Mouse (Mus musculus) layer of hippocampus, adult 2 months (tissue): ENCODE measurements around the gene Il17d. TPM values are rescaled to one million over a fixed set of nuclear protein-coding genes. Genes with fewer than 3 reads are reported as not detected.

Experiments used
- DNase-seq, 2 experiments: peaks; one replicate each; pipeline ENCODE4 v3.0.0; 2022; ENCODE audit warnings: low spot score in 2 of 2
- H3K27ac ChIP-seq: fragments of 200-600 bp; 2 replicates; pipeline ENCODE4 v1.8.1; 2022
- H3K4me3 ChIP-seq: fragments of 200-600 bp; 2 replicates; pipeline ENCODE4 v1.8.1; 2022; ENCODE audit warnings: mild to moderate bottlenecking
- CTCF ChIP-seq: fragments of 200-600 bp; conservative IDR thresholded peaks from 2 replicates; pipeline ENCODE4 v1.8.1; 2022; ENCODE audit warnings: antibody characterized with exemption, mild to moderate bottlenecking, moderate library complexity
- total RNA-seq, 2 experiments: library from RNA; stranded (reverse); gene quantifications; 2 replicates each; pipeline ENCODE4 v1.2.3; 2021

Gene Il17d
- total RNA-seq, 2 experiments from 2014 or later, result 11.2 to 12.3 TPM

DNA sequence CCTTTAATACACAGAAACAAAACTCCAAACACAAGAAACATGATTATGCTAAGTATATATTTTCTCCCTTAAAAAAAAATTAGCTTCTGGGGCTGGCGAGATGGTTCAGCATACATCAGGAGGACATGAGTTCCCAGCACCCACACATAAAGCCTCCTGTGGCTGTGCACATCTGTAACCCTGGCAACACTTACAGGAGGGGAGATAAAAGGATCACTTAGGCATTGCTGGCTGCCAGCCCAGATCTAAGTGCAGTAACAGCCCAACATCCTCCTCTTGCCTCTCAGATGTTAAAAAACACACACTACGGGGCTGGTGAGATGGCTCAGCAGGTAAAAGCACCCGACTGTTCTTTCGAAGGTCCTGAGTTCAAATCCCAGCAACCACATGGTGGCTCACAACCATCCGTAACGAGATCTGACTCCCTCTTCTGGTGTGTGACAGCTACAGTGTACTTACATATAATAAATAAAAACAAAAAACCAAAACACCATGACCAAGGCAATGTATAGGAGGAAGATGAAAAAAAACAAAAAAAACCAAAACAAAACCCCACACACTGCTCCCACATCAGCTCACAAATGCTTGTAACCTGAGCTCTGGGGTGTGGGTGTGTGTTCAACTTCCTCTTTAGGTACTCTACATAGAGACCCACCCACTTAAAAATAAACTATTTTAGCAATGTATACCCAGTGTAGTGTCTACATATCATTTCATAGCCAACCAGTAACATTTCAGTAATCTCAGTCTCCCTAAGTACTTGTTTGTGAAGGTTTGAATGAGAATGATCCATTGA is 50.4 kb downstream of the Il17d start:
- DNase-seq, result no peak
- Histone ChIP-seq H3K4me3 (no peak overlapping the region), H3K27ac (no peak overlapping the region)
- TF ChIP-seq CTCF, result no peak

DNA sequence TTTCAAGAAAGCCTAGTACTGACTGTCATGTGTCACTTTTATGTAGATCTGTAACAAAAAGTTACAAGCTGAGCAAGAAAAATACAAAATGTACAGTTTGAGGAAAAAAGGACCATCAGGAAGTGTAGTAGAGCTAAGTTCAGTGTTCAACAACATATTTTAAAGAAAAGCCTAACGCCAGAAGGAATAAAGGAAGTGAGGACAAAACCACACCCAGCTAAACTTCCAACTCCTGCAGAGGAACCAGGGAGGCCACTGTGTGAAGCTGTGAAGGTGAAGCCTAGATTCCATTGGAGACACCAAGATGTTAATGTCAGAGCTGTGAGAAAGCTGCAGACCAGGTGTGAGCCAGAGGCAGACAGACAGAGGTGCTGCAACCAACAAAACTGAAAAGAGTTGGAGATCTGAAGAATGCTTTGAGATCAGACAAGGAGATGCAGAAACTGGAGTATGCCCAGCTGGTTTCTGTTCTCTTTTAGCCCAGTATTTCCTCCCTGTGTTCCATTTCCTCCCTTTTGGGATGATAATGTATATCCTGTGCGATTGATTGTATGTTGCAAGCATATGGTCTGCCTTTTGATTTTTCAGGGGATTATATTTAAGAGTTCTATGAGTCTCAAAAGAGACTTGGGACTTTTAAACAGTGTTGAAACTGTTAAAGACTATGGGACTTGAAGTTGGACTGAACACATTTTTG is 51.9 kb downstream of the Il17d start:
- TF ChIP-seq CTCF, result no peak
- H3K27ac ChIP-seq, result no peak overlapping the region
- H3K4me3 ChIP-seq, result no peak overlapping the region

DNA sequence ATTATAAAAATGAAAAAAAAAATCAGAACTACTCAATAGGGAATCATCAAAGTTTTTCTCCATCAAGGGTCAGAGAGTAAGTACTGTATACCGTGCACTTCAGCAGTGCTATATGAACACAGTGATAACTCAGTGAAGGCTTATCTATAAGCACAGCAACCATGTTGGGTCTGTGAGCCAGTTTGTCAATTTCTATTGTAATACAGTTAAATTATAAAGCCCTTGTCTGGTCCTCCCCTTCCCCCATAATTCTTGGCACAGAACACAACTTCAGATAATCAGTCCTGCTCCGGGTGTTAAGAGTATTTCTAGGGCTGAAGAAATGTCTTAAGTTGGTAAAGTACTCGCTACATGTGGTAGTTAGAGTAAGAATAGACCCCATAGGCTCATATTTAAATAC is 67.3 kb downstream of the Il17d start:
- DNase-seq, result no peak
- no peak overlapping the region for H3K4me3 ChIP-seq
- H3K27ac ChIP-seq, result no peak overlapping the region
- no peak for TF ChIP-seq CTCF

More for the DNA sequence above, 51.9 kb downstream of the Il17d start:
- no peak for DNase-seq

Other genes with a start within 250 kb of the Il17d start
- gene Cryl1, start 126.2 kb upstream of the Il17d start, total RNA-seq, result 10 to 100 TPM; 18.2 to 21.5 TPM
- gene Ift88, start 100.7 kb upstream of the Il17d start, total RNA-seq, result 10 to 100 TPM; 14.8 to 17.7 TPM
- 10 to 100 TPM; 30.9 to 33.4 TPM for gene Eef1akmt1, start 46.8 kb downstream of the Il17d start, total RNA-seq
- 10 to 100 TPM; 14.4 to 15.0 TPM for gene Xpo4, start 140.7 kb downstream of the Il17d start, total RNA-seq
- gene Gm49361, start 221.3 kb downstream of the Il17d start, total RNA-seq, result 1 to 10 TPM in 1 of 2 experiments, under 1 TPM in 1; 0.32 to 3.1 TPM
- 10 to 100 TPM; 42.5 to 49.0 TPM for gene Lats2, start 233.6 kb downstream of the Il17d start, total RNA-seq